ENCODE assay signal across 11 mouse cellular contexts in the genomic region with DNA sequence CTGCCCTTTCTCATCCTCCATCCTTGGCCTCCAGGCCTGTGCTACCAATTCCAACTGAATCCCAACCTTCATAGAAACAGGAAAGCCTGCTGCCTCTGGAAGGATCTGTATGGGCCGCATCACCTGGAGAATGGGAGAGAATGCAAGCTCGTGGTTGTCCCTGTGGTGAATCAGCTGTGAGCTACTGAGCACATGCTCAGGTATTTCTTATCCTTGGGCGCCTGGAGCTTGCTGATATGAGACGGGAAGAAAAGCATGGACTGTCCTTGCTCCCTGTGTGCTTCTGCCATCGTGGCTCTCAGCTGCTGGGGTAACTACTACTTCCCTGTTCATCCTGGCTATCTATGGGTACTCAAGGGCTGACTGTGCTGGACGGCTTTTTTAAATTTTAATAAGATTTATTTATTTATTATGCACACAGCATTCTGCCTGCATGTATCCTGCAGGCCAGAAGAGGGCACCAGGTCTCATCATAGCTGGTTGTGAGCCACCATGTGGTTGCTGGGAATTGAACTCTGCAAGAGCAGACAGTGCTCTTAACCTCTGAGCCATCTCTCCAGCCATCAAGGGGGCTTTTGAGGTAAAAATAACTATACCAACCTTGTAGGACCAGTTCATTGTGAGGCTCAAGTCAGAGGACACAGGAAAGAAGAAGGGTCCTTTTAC. TPM values are rescaled to one million over a fixed set of nuclear protein-coding genes. Genes with fewer than 3 reads are reported as not detected.
DNase-seq lines count a peak whose midpoint lies in the region; ATAC-seq and TF ChIP-seq lines count a peak whose summit lies in the region.
"Had no signal": no experiment of that assay in that cellular context is flagged by ENCODE, and none has a peak within 500 bp of the region (broad histone marks: within the 10 kb centered on the region; RNA-seq: fewer than 3 reads in every experiment).

No protein-coding gene starts in this region.

- H3K27me3 ChIP-seq in embryonic facial prominence, embryonic 11.5 days (ENCODE audit: control insufficient read depth, insufficient read depth, low read length): no peaks in the 10 kb centered on the region
- no peaks in the 10 kb centered on the region for H3K27me3 ChIP-seq in embryonic facial prominence, embryonic 10.5 days (replicated peaks; ENCODE audit: low read depth, poor library complexity, severe bottlenecking)
- H3K27me3 ChIP-seq in midbrain, postnatal 0 days (ENCODE audit: insufficient read depth, low read length): no peaks in the 10 kb centered on the region
- H3K27me3 ChIP-seq in midbrain, embryonic 10.5 days (ENCODE audit: low read depth, poor library complexity, severe bottlenecking): no peaks in the 10 kb centered on the region
- H3K27me3 ChIP-seq in small intestine, adult 2 months (ENCODE audit: control insufficient read depth, insufficient read depth, low read length): no peaks in the 10 kb centered on the region
- H3K27me3 ChIP-seq: embryonic facial prominence, embryonic 12.5 days; hindbrain, embryonic 15.5 days had no signal

- DNase-seq in embryonic facial prominence, embryonic 11.5 days (ENCODE audit: low spot score): peak; percentile 12
- no peak for DNase-seq in embryonic facial prominence, embryonic 10.5 days (ENCODE audit: low spot score)
- DNase-seq in midbrain, postnatal 0 days (ENCODE audit: low spot score): no peak
- DNase-seq in midbrain, embryonic 10.5 days (ENCODE audit: low spot score): no peak
- DNase-seq in brain, embryonic 14.5 days (ENCODE audit: low read depth): no peak
- DNase-seq in testis, postnatal 14 days (ENCODE audit: low spot score): no peak
- DNase-seq in cerebellum, adult 9-11 months: no peak
- DNase-seq: lung, postnatal 10 days had no signal

- TF ChIP-seq POLR2A in brain, embryonic 14.5 days (IDR thresholded peaks at IDR 0.05; ENCODE audit: borderline replicate concordance, extremely low read depth, insufficient read depth, insufficient read length, poor library complexity, severe bottlenecking): no peak
- no peak for TF ChIP-seq POLR2A in small intestine, adult 2 months (IDR thresholded peaks at IDR 0.05; ENCODE audit: low read depth, low read length)

- WGBS in embryonic facial prominence, embryonic 11.5 days: 87% methylated on average over 6 of the region's 6 CpGs
- WGBS in embryonic facial prominence, embryonic 10.5 days: 84% methylated on average over 6 of the region's 6 CpGs
- 81% methylated on average over 6 of the region's 6 CpGs for WGBS in midbrain, postnatal 0 days
- WGBS in midbrain, embryonic 10.5 days: 88% methylated on average over 6 of the region's 6 CpGs
- WGBS in small intestine, adult 2 months: 72% methylated on average over 6 of the region's 6 CpGs

- H3K9ac ChIP-seq in embryonic facial prominence, embryonic 11.5 days (replicated peaks; ENCODE audit: low read length): no peak overlapping the region
- no peak overlapping the region for H3K9ac ChIP-seq in midbrain, postnatal 0 days (replicated peaks; ENCODE audit: low read length, poor library complexity, severe bottlenecking)
- H3K9ac ChIP-seq: embryonic facial prominence, embryonic 12.5 days; hindbrain, embryonic 15.5 days had no signal

- no peak overlapping the region for H3K27ac ChIP-seq in embryonic facial prominence, embryonic 11.5 days (replicated peaks; ENCODE audit: low read depth, low read length)
- no peak overlapping the region for H3K27ac ChIP-seq in embryonic facial prominence, embryonic 10.5 days (replicated peaks)
- no peak overlapping the region for H3K27ac ChIP-seq in midbrain, postnatal 0 days (ENCODE audit: low read depth, low read length)
- H3K27ac ChIP-seq in midbrain, embryonic 10.5 days (replicated peaks): no peak overlapping the region
- H3K27ac ChIP-seq in small intestine, adult 2 months (ENCODE audit: insufficient read depth, low read depth, low read length): no peak overlapping the region
- H3K27ac ChIP-seq: embryonic facial prominence, embryonic 12.5 days; hindbrain, embryonic 15.5 days had no signal

- peaks cover 12% of the 10 kb centered on the region for H3K36me3 ChIP-seq in embryonic facial prominence, embryonic 11.5 days (replicated peaks; ENCODE audit: control insufficient read depth, insufficient read depth, low read depth, low read length)
- peaks cover 92% of the 10 kb centered on the region for H3K36me3 ChIP-seq in embryonic facial prominence, embryonic 10.5 days (replicated peaks)
- H3K36me3 ChIP-seq in midbrain, postnatal 0 days (ENCODE audit: insufficient read depth, low read length): peaks cover 12% of the 10 kb centered on the region; the same call in 1 of the 2 replicates
- H3K36me3 ChIP-seq in midbrain, embryonic 10.5 days: peaks cover 87% of the 10 kb centered on the region
- peaks cover 8% of the 10 kb centered on the region for H3K36me3 ChIP-seq in small intestine, adult 2 months (ENCODE audit: control insufficient read depth, insufficient read depth, low read length)

- H3K4me2 ChIP-seq in embryonic facial prominence, embryonic 11.5 days (ENCODE audit: low read depth, low read length): no peak overlapping the region
- no peak overlapping the region for H3K4me2 ChIP-seq in midbrain, postnatal 0 days (ENCODE audit: low read depth, low read length, poor library complexity, severe bottlenecking)
- H3K4me2 ChIP-seq: embryonic facial prominence, embryonic 12.5 days; hindbrain, embryonic 15.5 days had no signal

- ATAC-seq in embryonic facial prominence, embryonic 11.5 days (replicated peaks; ENCODE audit: insufficient number of reproducible peaks, low FRiP score, low TSS enrichment, low read depth): no peak
- no peak for ATAC-seq in midbrain, postnatal 0 days (ENCODE audit: low FRiP score)

- no peak overlapping the region for H3K4me3 ChIP-seq in embryonic facial prominence, embryonic 11.5 days (ENCODE audit: low read depth, low read length)
- no peak overlapping the region for H3K4me3 ChIP-seq in embryonic facial prominence, embryonic 10.5 days
- no peak overlapping the region for H3K4me3 ChIP-seq in midbrain, postnatal 0 days (ENCODE audit: low read depth, low read length)
- H3K4me3 ChIP-seq in midbrain, embryonic 10.5 days: no peak overlapping the region
- H3K4me3 ChIP-seq in small intestine, adult 2 months (ENCODE audit: low read depth, low read length): no peak overlapping the region
- H3K4me3 ChIP-seq: embryonic facial prominence, embryonic 12.5 days; hindbrain, embryonic 15.5 days had no signal

- no peaks in the 10 kb centered on the region for H3K9me3 ChIP-seq in embryonic facial prominence, embryonic 11.5 days (replicated peaks; ENCODE audit: control insufficient read depth, low read length)
- no peaks in the 10 kb centered on the region for H3K9me3 ChIP-seq in embryonic facial prominence, embryonic 10.5 days
- no peaks in the 10 kb centered on the region for H3K9me3 ChIP-seq in midbrain, postnatal 0 days (ENCODE audit: low read length)
- H3K9me3 ChIP-seq in midbrain, embryonic 10.5 days (replicated peaks): no peaks in the 10 kb centered on the region
- H3K9me3 ChIP-seq: embryonic facial prominence, embryonic 12.5 days; hindbrain, embryonic 15.5 days had no signal

- H3K4me1 ChIP-seq in embryonic facial prominence, embryonic 11.5 days (ENCODE audit: control insufficient read depth, insufficient read depth, low read length): no peaks in the 10 kb centered on the region
- H3K4me1 ChIP-seq in embryonic facial prominence, embryonic 10.5 days: peaks cover 25% of the 10 kb centered on the region
- H3K4me1 ChIP-seq in midbrain, postnatal 0 days (ENCODE audit: insufficient read depth, low read length): peaks cover 11% of the 10 kb centered on the region
- H3K4me1 ChIP-seq in midbrain, embryonic 10.5 days: peaks cover 22% of the 10 kb centered on the region
- peaks cover 6% of the 10 kb centered on the region; the same call in 1 of the 2 replicates for H3K4me1 ChIP-seq in small intestine, adult 2 months (ENCODE audit: control insufficient read depth, insufficient read depth, insufficient read length, low read length)

- TF ChIP-seq CTCF in midbrain, postnatal 0 days (IDR thresholded peaks at IDR 0.05): peak; percentile 63
- TF ChIP-seq CTCF in brain, embryonic 14.5 days (IDR thresholded peaks at IDR 0.05; ENCODE audit: borderline replicate concordance, extremely low read depth, insufficient read depth, insufficient read length): peak; percentile 23; the same call in 1 of the 2 replicates
- TF ChIP-seq CTCF in small intestine, adult 2 months (IDR thresholded peaks at IDR 0.05; ENCODE audit: extremely low read depth, insufficient read length, insufficient replicate concordance, low read depth, low read length): peak; percentile 25; the same call in 1 of the 2 replicates

RNA-seq across cellular contexts. Expression of a gene that starts 6.1 kb away (rescaled TPM):
- polyA plus RNA-seq in embryonic facial prominence, embryonic 11.5 days (2014; fragmentation: Nextera tagmentation; extraction: Ambion mirVana): 262 and 323 TPM in 2 replicates
- polyA plus RNA-seq in embryonic facial prominence, embryonic 10.5 days (2016; fragmentation: Nextera tagmentation; extraction: Ambion mirVana): 394 and 398 TPM in 2 replicates
- total RNA-seq in midbrain, postnatal 0 days (2014; rRNA removed): 60.7 and 65.2 TPM in 2 replicates
- polyA plus RNA-seq in midbrain, postnatal 0 days (2015; fragmentation: Nextera tagmentation; extraction: Ambion mirVana): 109 and 137 TPM in 2 replicates
- polyA plus RNA-seq in midbrain, embryonic 10.5 days (2016; fragmentation: Nextera tagmentation; extraction: Ambion mirVana): 375 and 418 TPM in 2 replicates
- 190 and 196 TPM in 2 replicates for polyA plus RNA-seq in brain, embryonic 14.5 days (2012; rRNA removed)
- 11.5 and 15.3 TPM in 2 replicates for polyA plus RNA-seq in small intestine, adult 2 months (2012; rRNA removed)

RNA-seq across cellular contexts. Expression of a gene that starts 11.6 kb away (rescaled TPM):
- 67.7 and 72.4 TPM in 2 replicates for polyA plus RNA-seq in embryonic facial prominence, embryonic 11.5 days (2014; fragmentation: Nextera tagmentation; extraction: Ambion mirVana)
- polyA plus RNA-seq in embryonic facial prominence, embryonic 10.5 days (2016; fragmentation: Nextera tagmentation; extraction: Ambion mirVana): 82.1 and 83.0 TPM in 2 replicates
- 52.0 and 80.1 TPM in 2 replicates for total RNA-seq in midbrain, postnatal 0 days (2014; rRNA removed)
- polyA plus RNA-seq in midbrain, postnatal 0 days (2015; fragmentation: Nextera tagmentation; extraction: Ambion mirVana): 40.1 and 42.9 TPM in 2 replicates
- 82.2 and 88.1 TPM in 2 replicates for polyA plus RNA-seq in midbrain, embryonic 10.5 days (2016; fragmentation: Nextera tagmentation; extraction: Ambion mirVana)
- polyA plus RNA-seq in brain, embryonic 14.5 days (2012; rRNA removed): 61.3 and 78.5 TPM in 2 replicates
- polyA plus RNA-seq in small intestine, adult 2 months (2012; rRNA removed): 24.1 and 39.4 TPM in 2 replicates

RNA-seq across cellular contexts. Expression of a gene that starts 13.4 kb away (rescaled TPM):
- 50.8 and 53.1 TPM in 2 replicates for polyA plus RNA-seq in embryonic facial prominence, embryonic 11.5 days (2014; fragmentation: Nextera tagmentation; extraction: Ambion mirVana)
- 49.6 and 51.2 TPM in 2 replicates for polyA plus RNA-seq in embryonic facial prominence, embryonic 10.5 days (2016; fragmentation: Nextera tagmentation; extraction: Ambion mirVana)
- total RNA-seq in midbrain, postnatal 0 days (2014; rRNA removed): 44.8 and 48.6 TPM in 2 replicates
- 45.2 and 48.7 TPM in 2 replicates for polyA plus RNA-seq in midbrain, postnatal 0 days (2015; fragmentation: Nextera tagmentation; extraction: Ambion mirVana)
- polyA plus RNA-seq in midbrain, embryonic 10.5 days (2016; fragmentation: Nextera tagmentation; extraction: Ambion mirVana): 55.7 and 62.6 TPM in 2 replicates
- 83.0 and 109 TPM in 2 replicates for polyA plus RNA-seq in brain, embryonic 14.5 days (2012; rRNA removed)
- 5.6 and 9.7 TPM in 2 replicates for polyA plus RNA-seq in small intestine, adult 2 months (2012; rRNA removed)

RNA-seq across cellular contexts. Expression of a gene that starts 14.2 kb away (rescaled TPM):
- 31.8 and 35.4 TPM in 2 replicates for polyA plus RNA-seq in embryonic facial prominence, embryonic 11.5 days (2014; fragmentation: Nextera tagmentation; extraction: Ambion mirVana)
- 69.8 and 78.4 TPM in 2 replicates for polyA plus RNA-seq in embryonic facial prominence, embryonic 10.5 days (2016; fragmentation: Nextera tagmentation; extraction: Ambion mirVana)
- total RNA-seq in midbrain, postnatal 0 days (2014; rRNA removed): 100 and 125 TPM in 2 replicates
- polyA plus RNA-seq in midbrain, postnatal 0 days (2015; fragmentation: Nextera tagmentation; extraction: Ambion mirVana): 45.2 and 45.4 TPM in 2 replicates
- 74.0 and 81.5 TPM in 2 replicates for polyA plus RNA-seq in midbrain, embryonic 10.5 days (2016; fragmentation: Nextera tagmentation; extraction: Ambion mirVana)
- 80.3 and 85.4 TPM in 2 replicates for polyA plus RNA-seq in brain, embryonic 14.5 days (2012; rRNA removed)
- 35.3 and 55.8 TPM in 2 replicates for polyA plus RNA-seq in small intestine, adult 2 months (2012; rRNA removed)

RNA-seq across cellular contexts. Expression of a gene that starts 26.9 kb away (rescaled TPM):
- polyA plus RNA-seq in embryonic facial prominence, embryonic 11.5 days (2014; fragmentation: Nextera tagmentation; extraction: Ambion mirVana): 0.38 and 0.52 TPM in 2 replicates
- 0.35 and 0.54 TPM in 2 replicates for polyA plus RNA-seq in embryonic facial prominence, embryonic 10.5 days (2016; fragmentation: Nextera tagmentation; extraction: Ambion mirVana)
- total RNA-seq in midbrain, postnatal 0 days (2014; rRNA removed): 1.3 and 1.9 TPM in 2 replicates
- 1.3 TPM in 2 replicates for polyA plus RNA-seq in midbrain, postnatal 0 days (2015; fragmentation: Nextera tagmentation; extraction: Ambion mirVana)
- 0.39 and 0.54 TPM in 2 replicates for polyA plus RNA-seq in midbrain, embryonic 10.5 days (2016; fragmentation: Nextera tagmentation; extraction: Ambion mirVana)
- polyA plus RNA-seq in brain, embryonic 14.5 days (2012; rRNA removed): 0.90 and 1.6 TPM in 2 replicates
- 0.74 and 3.9 TPM in 2 replicates for polyA plus RNA-seq in small intestine, adult 2 months (2012; rRNA removed)
